Mouse (Mus musculus) bone marrow, adult 2 months (tissue): ENCODE data around the gene Atxn2l.

Experiments
- CTCF ChIP-seq: fragments of 200-500 bp; IDR thresholded peaks from 2 replicates; pipeline ENCODE4 v1.5.1; 2011; ENCODE audit warnings: low read length, control low read depth; ENCODE audit not compliant: control insufficient read depth, insufficient read depth
- POLR2A ChIP-seq: fragments of 200-500 bp; IDR thresholded peaks from 2 replicates; pipeline ENCODE4 v1.6.1; 2011; ENCODE audit warnings: low read depth, mild to moderate bottlenecking, control low read depth, low read length, borderline replicate concordance; ENCODE audit not compliant: control insufficient read depth

DNA sequence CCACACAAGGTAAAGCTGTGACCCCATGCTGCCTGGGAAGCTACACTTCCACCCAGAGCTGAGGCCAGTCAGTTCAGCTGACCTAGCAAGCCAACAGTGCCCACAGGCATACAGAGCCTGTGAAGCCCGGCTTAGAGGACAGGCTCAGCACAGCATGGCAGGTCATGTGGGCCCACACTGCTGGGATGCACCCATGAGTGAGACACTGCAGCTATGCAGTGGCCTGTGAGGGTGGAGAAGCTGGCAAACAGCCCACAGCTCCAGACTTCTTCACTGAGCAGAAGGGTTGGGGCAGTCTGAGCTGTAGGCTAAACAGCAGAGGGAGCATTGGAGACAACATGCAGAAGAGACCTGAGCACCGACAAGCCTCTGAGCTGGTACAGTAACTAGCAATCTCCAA is 16.3 kb upstream of the Atxn2l start:
- TF ChIP-seq CTCF: no peak
- no peak for TF ChIP-seq POLR2A
